Mouse (Mus musculus) common myeloid progenitor, adult 5-6 weeks (primary cell): Measurements from ENCODE around the gene Cemip. TPM values are rescaled to one million over a fixed set of nuclear protein-coding genes. Genes with fewer than 3 reads are reported as not detected.

Experiments
- total RNA-seq: library from RNA; stranded (forward); fragments of 200-1000, 187-1606 nt; gene quantifications from 2 replicates; pipeline ENCODE4 v1.2.3, GENCODE M21; 2017

The Cemip gene
- total RNA-seq, 1 experiment from 2014 or later: not detected

Other genes with a start within 250 kb of the Cemip start
- gene Tlnrd1, start 202.2 kb downstream of the Cemip start, total RNA-seq: 4.8 and 7.2 TPM in 2 replicates
- gene Mesd, start 202.0 kb downstream of the Cemip start, total RNA-seq: 37.7 and 47.8 TPM in 2 replicates
- gene Abhd17c, start 65.4 kb upstream of the Cemip start, total RNA-seq: 10.8 and 18.7 TPM in 2 replicates